ENCODE assay signal across 15 mouse cellular contexts in the genomic region with DNA sequence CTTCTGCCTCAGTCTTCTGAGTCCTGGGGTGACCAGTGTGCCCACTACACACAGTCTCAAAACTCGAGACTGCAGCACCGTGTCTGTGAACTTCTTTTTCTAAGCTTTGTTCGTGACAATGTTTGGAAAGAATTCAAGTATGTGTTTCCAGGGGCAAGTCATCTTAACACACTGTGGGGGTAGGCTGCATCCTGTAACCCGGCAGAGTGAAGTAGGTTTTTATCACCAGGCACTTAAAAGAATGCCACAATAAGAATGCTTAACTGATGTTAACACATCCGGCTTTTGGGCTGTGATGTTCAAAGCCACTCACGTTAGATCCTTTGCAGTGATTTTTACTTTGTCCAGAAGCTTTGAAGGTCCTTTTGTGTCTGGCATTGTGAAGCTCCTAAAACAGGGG. TPM values are rescaled to one million over a fixed set of nuclear protein-coding genes. Genes with fewer than 3 reads are reported as not detected.
A peak's percentile ranks its signal among the peaks of the same experiment; 100 is the strongest.
DNase-seq lines count a peak whose midpoint lies in the region; ATAC-seq lines count a peak whose summit lies in the region.
"Had no signal": no experiment of that assay in that cellular context is flagged by ENCODE, and none has a peak within 500 bp of the region (broad histone marks: within the 10 kb centered on the region; RNA-seq: fewer than 3 reads in every experiment).

No protein-coding gene starts in this region.

- no peaks in the 10 kb centered on the region for H3K27me3 ChIP-seq in heart, embryonic 15.5 days
- H3K27me3 ChIP-seq in lung, embryonic 16.5 days (ENCODE audit: control insufficient read depth, insufficient read depth, low read depth, low read length): no peaks in the 10 kb centered on the region
- H3K27me3 ChIP-seq in limb, embryonic 10.5 days (ENCODE audit: low read depth, poor library complexity, severe bottlenecking): no peaks in the 10 kb centered on the region
- no peaks in the 10 kb centered on the region for H3K27me3 ChIP-seq in forebrain, embryonic 10.5 days (ENCODE audit: poor library complexity, severe bottlenecking)
- H3K27me3 ChIP-seq: liver, embryonic 15.5 days; midbrain, embryonic 12.5 days; neural tube, embryonic 12.5 days had no signal

- DNase-seq in heart, adult 8-10 months (ENCODE audit: low spot score): no peak
- DNase-seq in lung, postnatal 36 days: no peak
- DNase-seq in CD8-positive naive resting alpha-beta T cell, adult 2 months (ENCODE audit: low read depth in 2 of 2, low spot score in 2 of 2): peak; percentile 42 to 50
- peak; percentile 14 for DNase-seq in limb, embryonic 10.5 days (ENCODE audit: low spot score)
- no peak for DNase-seq in ovary, adult 18-20 months (ENCODE audit: low spot score)
- no peak for DNase-seq in forebrain, embryonic 10.5 days (ENCODE audit: extremely low spot score, low spot score)
- DNase-seq: cerebellum, adult 2 months; embryo, embryonic 11 days; thymus, postnatal 36 days had no signal

- no peak overlapping the region for H3K4me2 ChIP-seq in heart, embryonic 15.5 days
- H3K4me2 ChIP-seq in lung, embryonic 16.5 days (ENCODE audit: low read depth, low read length): no peak overlapping the region
- H3K4me2 ChIP-seq: liver, embryonic 15.5 days; midbrain, embryonic 12.5 days; neural tube, embryonic 12.5 days had no signal

- no peak overlapping the region for H3K4me3 ChIP-seq in heart, embryonic 15.5 days
- no peak overlapping the region for H3K4me3 ChIP-seq in lung, embryonic 16.5 days (ENCODE audit: low read length)
- H3K4me3 ChIP-seq in limb, embryonic 10.5 days: no peak overlapping the region
- H3K4me3 ChIP-seq in forebrain, embryonic 10.5 days: no peak overlapping the region
- H3K4me3 ChIP-seq: hindbrain, embryonic 10.5 days; liver, embryonic 15.5 days; midbrain, embryonic 12.5 days; neural tube, embryonic 12.5 days had no signal

- no peak overlapping the region for H3K9ac ChIP-seq in heart, embryonic 15.5 days
- H3K9ac ChIP-seq in lung, embryonic 16.5 days (ENCODE audit: low read length): peak overlapping the region; percentile 20; the same call in 1 of the 2 replicates
- H3K9ac ChIP-seq: liver, embryonic 15.5 days; midbrain, embryonic 12.5 days; neural tube, embryonic 12.5 days had no signal

- peak overlapping the region; percentile 65 for H3K27ac ChIP-seq in heart, embryonic 15.5 days
- H3K27ac ChIP-seq in lung, embryonic 16.5 days (ENCODE audit: low read length): peak overlapping the region; percentile 55
- H3K27ac ChIP-seq in limb, embryonic 10.5 days: no peak overlapping the region
- no peak overlapping the region for H3K27ac ChIP-seq in forebrain, embryonic 10.5 days
- H3K27ac ChIP-seq: hindbrain, embryonic 10.5 days; liver, embryonic 15.5 days; midbrain, embryonic 12.5 days; neural tube, embryonic 12.5 days had no signal

- no peaks in the 10 kb centered on the region for H3K9me3 ChIP-seq in heart, embryonic 15.5 days (replicated peaks)
- no peaks in the 10 kb centered on the region for H3K9me3 ChIP-seq in lung, embryonic 16.5 days (ENCODE audit: control insufficient read depth, low read length)
- no peaks in the 10 kb centered on the region for H3K9me3 ChIP-seq in limb, embryonic 10.5 days (replicated peaks)
- H3K9me3 ChIP-seq in forebrain, embryonic 10.5 days: no peaks in the 10 kb centered on the region
- H3K9me3 ChIP-seq: hindbrain, embryonic 10.5 days; liver, embryonic 15.5 days; midbrain, embryonic 12.5 days; neural tube, embryonic 12.5 days had no signal

- no peaks in the 10 kb centered on the region for H3K36me3 ChIP-seq in heart, embryonic 15.5 days
- H3K36me3 ChIP-seq in lung, embryonic 16.5 days (ENCODE audit: control insufficient read depth, insufficient read depth, low read length): no peaks in the 10 kb centered on the region
- no peaks in the 10 kb centered on the region for H3K36me3 ChIP-seq in limb, embryonic 10.5 days
- H3K36me3 ChIP-seq in forebrain, embryonic 10.5 days (replicated peaks): no peaks in the 10 kb centered on the region
- H3K36me3 ChIP-seq: hindbrain, embryonic 10.5 days; liver, embryonic 15.5 days; midbrain, embryonic 12.5 days; neural tube, embryonic 12.5 days had no signal

- peaks cover 6% of the 10 kb centered on the region for H3K4me1 ChIP-seq in heart, embryonic 15.5 days (replicated peaks)
- no peaks in the 10 kb centered on the region for H3K4me1 ChIP-seq in lung, embryonic 16.5 days (replicated peaks; ENCODE audit: control insufficient read depth, insufficient read depth, low read length)
- no peaks in the 10 kb centered on the region for H3K4me1 ChIP-seq in limb, embryonic 10.5 days
- H3K4me1 ChIP-seq in forebrain, embryonic 10.5 days: no peaks in the 10 kb centered on the region
- H3K4me1 ChIP-seq: hindbrain, embryonic 10.5 days; liver, embryonic 15.5 days; midbrain, embryonic 12.5 days; neural tube, embryonic 12.5 days had no signal

- WGBS in heart, embryonic 15.5 days: 13% methylated on average over 6 of the region's 6 CpGs
- WGBS in lung, embryonic 16.5 days: 8% methylated on average over 6 of the region's 6 CpGs
- 78% methylated on average over 6 of the region's 6 CpGs for WGBS in limb, embryonic 10.5 days
- WGBS in forebrain, embryonic 10.5 days: 85% methylated on average over 6 of the region's 6 CpGs

- ATAC-seq in heart, embryonic 15.5 days (replicated peaks; ENCODE audit: insufficient number of reproducible peaks, insufficient read depth, low FRiP score, low read depth): no peak
- ATAC-seq in lung, embryonic 16.5 days (ENCODE audit: low read depth): peak; percentile 54

RNA-seq across cellular contexts. Expression of gene Dhx40, which starts 20.9 kb away (rescaled TPM):
- polyA plus RNA-seq in heart, embryonic 15.5 days (2015; fragmentation: Nextera tagmentation; extraction: Ambion mirVana): 13.7 and 15.5 TPM in 2 replicates
- 10 to 100 TPM; 16.0 to 20.9 (median 17.3) TPM for total RNA-seq in heart, adult 8-10 months (2022)
- polyA plus RNA-seq in lung, embryonic 16.5 days (2015; fragmentation: Nextera tagmentation; extraction: Ambion mirVana): 27.2 and 28.4 TPM in 2 replicates
- 28.4 and 36.1 TPM in 2 replicates for polyA plus RNA-seq in limb, embryonic 10.5 days (2016; fragmentation: Nextera tagmentation; extraction: Ambion mirVana)
- 39.7 and 41.6 TPM in 2 replicates for polyA plus RNA-seq in forebrain, embryonic 10.5 days (2016; fragmentation: Nextera tagmentation; extraction: Ambion mirVana)

Comparison
In these comparisons a context has a peak if more than half of its experiments do, and no peak if none do; other contexts are left out.
1. H3K27ac ChIP-seq: peak in heart, embryonic 15.5 days (single experiment) and lung, embryonic 16.5 days (single experiment); none in limb, embryonic 10.5 days (single experiment) and forebrain, embryonic 10.5 days (single experiment).
2. DNase-seq: peak in CD8-positive naive resting alpha-beta T cell, adult 2 months (2 of 2) and limb, embryonic 10.5 days (single experiment); none in heart, adult 8-10 months (single experiment), lung, postnatal 36 days (single experiment), ovary, adult 18-20 months (single experiment) and forebrain, embryonic 10.5 days (single experiment).